Mouse (Mus musculus): ENCODE measurements around the gene Gm853. TPM values are rescaled to one million over a fixed set of nuclear protein-coding genes. Genes with fewer than 3 reads are reported as not detected.

Gm853 gene
- 0.72 TPM in 1 of 2 replicates, not detected in the other for polyA plus RNA-seq (2021; fragmentation: Nextera tagmentation)
- long read RNA-seq, experiment 1 = 0 reads
- long read RNA-seq, experiment 2 = 0 reads

DNA sequence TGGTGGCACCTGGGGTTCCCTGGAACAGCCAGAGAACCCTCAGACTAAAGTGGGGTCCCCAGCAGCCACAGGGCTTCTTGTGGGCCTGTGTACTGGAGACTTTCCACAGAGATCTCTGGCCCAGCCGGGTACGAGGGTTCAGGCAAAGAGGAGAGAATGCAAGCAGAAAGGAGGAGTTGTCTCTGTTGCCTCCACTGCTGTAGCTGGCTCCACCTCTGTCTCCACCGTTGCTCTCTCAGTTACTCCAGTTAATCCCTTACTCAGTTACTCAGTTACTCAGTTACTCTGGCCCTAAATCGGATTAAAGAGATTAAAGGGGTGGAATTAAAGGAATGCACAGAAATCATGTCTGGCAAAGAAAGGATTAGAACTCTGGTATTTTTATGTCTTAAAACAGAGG, at the start of gene Gm853:
TSS of gene Gm853 (minus strand) at position 223 of the 400 bp plus-strand sequence.

DNA sequence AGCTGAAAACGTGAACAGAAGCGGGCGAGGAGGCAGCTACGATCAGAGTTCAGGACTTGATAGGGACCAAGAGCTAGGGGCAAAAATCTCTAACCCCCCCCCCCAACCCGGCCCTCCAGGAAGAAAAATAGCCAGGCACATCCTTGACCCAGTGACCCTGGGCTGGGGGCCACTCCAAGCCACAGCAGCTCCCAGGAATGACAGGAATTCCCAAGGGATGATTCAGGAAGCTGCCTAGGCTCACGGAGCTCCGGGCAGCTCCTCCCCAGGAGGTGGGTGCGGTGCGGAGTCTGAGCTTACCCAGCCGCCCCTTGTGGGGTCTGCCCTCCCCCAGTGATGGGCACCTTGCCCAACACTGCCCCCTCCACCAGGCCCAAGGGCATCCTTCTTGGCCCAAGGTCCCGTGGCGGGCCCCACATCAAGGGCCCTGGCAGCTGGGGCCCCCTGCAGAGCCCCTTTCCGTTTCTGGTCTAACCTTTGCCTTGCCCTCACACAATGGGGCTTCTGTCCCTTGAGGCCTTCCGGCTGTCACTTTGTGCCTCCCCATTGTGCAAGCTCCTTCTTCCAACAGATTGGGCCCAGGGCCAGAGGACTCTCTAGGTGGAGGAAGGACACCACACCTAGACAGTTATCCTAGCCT, 47.0 kb downstream of the Gm853 start, which contains the start of gene Tinagl1:
TSS of gene Tinagl1 (minus strand) at position 51 of the 640 bp plus-strand sequence.

Other genes starting within 250 kb of the Gm853 start
- 43.6 and 45.8 TPM in 2 replicates for gene Adgrb2, start 237.5 kb downstream of the Gm853 start, polyA plus RNA-seq (2021; fragmentation: Nextera tagmentation)
- 0.53 and 1.4 TPM in 2 replicates for gene Col16a1, start 174.6 kb downstream of the Gm853 start, polyA plus RNA-seq (2021; fragmentation: Nextera tagmentation)
- gene Pef1, start 119.8 kb downstream of the Gm853 start, polyA plus RNA-seq (2021; fragmentation: Nextera tagmentation) = 91.2 and 98.3 TPM in 2 replicates
- 0.59 and 1.3 TPM in 2 replicates for gene Hcrtr1, start 83.0 kb downstream of the Gm853 start, polyA plus RNA-seq (2021; fragmentation: Nextera tagmentation)
- gene Tinagl1, start 47.3 kb downstream of the Gm853 start, polyA plus RNA-seq (2021; fragmentation: Nextera tagmentation) = 8.9 and 13.1 TPM in 2 replicates
- 10.0 and 16.2 TPM in 2 replicates for gene Serinc2, start 56.8 kb upstream of the Gm853 start, polyA plus RNA-seq (2021; fragmentation: Nextera tagmentation)
- 263 and 271 TPM in 2 replicates for gene Fabp3, start 86.2 kb upstream of the Gm853 start, polyA plus RNA-seq (2021; fragmentation: Nextera tagmentation)
- gene Gm10570, start 86.3 kb upstream of the Gm853 start, polyA plus RNA-seq (2021; fragmentation: Nextera tagmentation) = 1.0 and 1.2 TPM in 2 replicates
- 116 and 137 TPM in 2 replicates for gene Zcchc17, start 137.5 kb upstream of the Gm853 start, polyA plus RNA-seq (2021; fragmentation: Nextera tagmentation)
- gene Snrnp40, start 137.7 kb upstream of the Gm853 start, polyA plus RNA-seq (2021; fragmentation: Nextera tagmentation) = 50.3 and 50.8 TPM in 2 replicates